Mouse (Mus musculus) forebrain, embryonic 11.5 days (tissue): Measurements from ENCODE around the gene Zfp715. TPM values are rescaled to one million over a fixed set of nuclear protein-coding genes. Genes with fewer than 3 reads are reported as not detected.
"Not testable (repeated sequence)": the region's sequence is repeated elsewhere in the genome, so short reads cannot be mapped to it uniquely, and the experiment has no call there.

ENCODE experiments used
- ATAC-seq: fragments of 200-750 bp; cut with Nextera tagmentation; replicated peaks from 2 replicates; pipeline ENCODE4 v1.8.0; 2017; ENCODE audit warnings: moderate TSS enrichment; ENCODE audit not compliant: low FRiP score
- DNase-seq: peaks from one replicate; pipeline ENCODE4 v3.0.0-alpha.2; 2017; ENCODE audit warnings: low spot score
- H3K27ac ChIP-seq: fragments of 300-500 bp; sonication (generic); 2 replicates; pipeline ENCODE4 v1.5.1; 2014; ENCODE audit warnings: low read depth, low read length
- H3K27me3 ChIP-seq: fragments of 300-500 bp; sonication (generic); 2 replicates; pipeline ENCODE4 v1.6.1; 2014; ENCODE audit warnings: mild to moderate bottlenecking, low read length, mixed read lengths; ENCODE audit not compliant: control insufficient read depth, insufficient read depth
- H3K36me3 ChIP-seq: fragments of 300-500 bp; sonication (generic); 2 replicates; pipeline ENCODE4 v1.6.1; 2014; ENCODE audit warnings: mild to moderate bottlenecking, low read length, moderate library complexity, mixed read lengths; ENCODE audit not compliant: control insufficient read depth, insufficient read depth
- H3K4me1 ChIP-seq: fragments of 300-500 bp; sonication (generic); replicated peaks from 2 replicates; pipeline ENCODE4 v1.6.1; 2014; ENCODE audit warnings: low read length, mixed read lengths; ENCODE audit not compliant: control insufficient read depth, insufficient read depth
- H3K4me2 ChIP-seq: fragments of 300-500 bp; sonication (generic); 2 replicates; pipeline ENCODE4 v1.6.1; 2014; ENCODE audit warnings: low read depth, mild to moderate bottlenecking, low read length, moderate library complexity, mixed read lengths; ENCODE audit not compliant: severe bottlenecking
- H3K4me3 ChIP-seq: fragments of 300-500 bp; sonication (generic); 2 replicates; pipeline ENCODE4 v1.5.1; 2014; ENCODE audit warnings: low read depth, low read length
- H3K9ac ChIP-seq: fragments of 300-500 bp; sonication (generic); 2 replicates; pipeline ENCODE4 v1.6.1; 2014; ENCODE audit warnings: low read length
- H3K9me3 ChIP-seq: fragments of 300-500 bp; sonication (generic); 2 replicates; pipeline ENCODE4 v1.6.1; 2016; ENCODE audit warnings: low read length, mixed read lengths; ENCODE audit not compliant: control insufficient read depth
- WGBS: fragments of 180-500 bp; shearing (Covaris S2); extraction: QIAGEN DNeasy Blood & Tissue Kit; methylation state at CpG from one replicate; pipeline ENCODE4 v1.1.7; 2014; 5-methylcytosine and 5-hydroxymethylcytosine counted together
- polyA plus RNA-seq: library from polyadenylated mRNA; unstranded; fragments of >200 nt; fragmentation: Nextera tagmentation; extraction: Ambion mirVana; gene quantifications from 2 replicates; pipeline ENCODE4 v1.2.1, GENCODE M21; 2014

Gene Zfp715
- polyA plus RNA-seq, result 13.8 and 14.5 TPM in 2 replicates

DNA sequence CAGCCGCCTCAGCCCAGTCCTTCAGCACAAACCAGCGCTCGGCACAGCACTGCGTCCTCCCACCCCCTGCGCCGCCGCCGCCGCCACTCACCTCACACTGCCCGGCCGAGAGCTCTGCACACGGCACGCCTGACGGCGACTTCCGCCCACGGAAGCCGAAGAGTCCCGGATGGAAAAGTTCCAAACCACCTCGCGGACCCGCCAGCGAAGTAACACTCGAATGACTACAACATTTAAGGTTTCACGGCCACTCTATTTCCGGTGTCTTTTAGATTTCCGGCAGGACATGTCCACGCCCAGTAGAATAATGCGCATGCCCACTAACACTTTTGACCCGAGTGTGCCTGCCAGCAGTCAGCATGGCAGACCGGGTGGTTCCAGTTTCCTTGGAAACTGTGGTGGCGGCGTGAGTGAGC lies at the start of gene Zfp715:
Zfp715 (minus strand) TSS at position 282 of the 416 bp plus-strand sequence.
- DNase-seq, result peak; percentile 90
- H3K4me1 ChIP-seq, result no peaks in the 10 kb centered on the region
- H3K27me3 ChIP-seq, result no peaks in the 10 kb centered on the region
- H3K4me3 ChIP-seq, result peak within 1 kb of the TSS; percentile 70
- no peaks in the 10 kb centered on the region for H3K9me3 ChIP-seq
- H3K9ac ChIP-seq, result peak within 1 kb of the TSS; percentile 77
- WGBS, result under 1% methylated on average over 33 of the region's 33 CpGs
- H3K27ac ChIP-seq, result peak within 1 kb of the TSS; percentile 53
- H3K4me2 ChIP-seq, result peak within 1 kb of the TSS; percentile 70
- peak; percentile 95 for ATAC-seq
- no peaks in the 10 kb centered on the region for H3K36me3 ChIP-seq

DNA sequence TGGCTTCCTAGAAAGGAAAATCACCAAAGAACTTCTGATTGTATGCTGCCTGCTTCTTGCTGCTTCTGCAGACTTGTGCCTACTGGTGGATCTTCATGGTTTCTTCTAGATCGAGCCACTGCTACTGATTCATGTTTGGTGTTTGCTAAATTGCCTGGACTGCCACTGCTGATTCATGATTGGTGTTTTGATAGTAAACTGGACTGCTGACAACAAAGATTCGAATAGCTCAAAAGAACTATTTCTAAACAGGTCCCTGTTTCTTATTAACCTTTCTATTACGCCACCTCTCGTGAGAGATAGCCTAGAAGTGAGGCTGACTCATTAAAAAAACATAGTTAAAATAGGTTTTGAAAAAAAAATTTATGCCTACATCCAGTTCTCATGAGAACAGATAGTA lies 48.9 kb upstream of the Zfp715 start:
- Histone ChIP-seq H3K36me3 (no peaks in the 10 kb centered on the region), H3K9ac (no peak overlapping the region), H3K4me2 (no peak overlapping the region), H3K27me3 (no peaks in the 10 kb centered on the region), H3K27ac (no peak overlapping the region), H3K4me3 (no peak overlapping the region), H3K9me3 (no peaks in the 10 kb centered on the region), H3K4me1 (no peaks in the 10 kb centered on the region)
- DNase-seq (no peak), ATAC-seq (no peak)
- WGBS, result 81% methylated on average over 4 of the region's 4 CpGs

DNA sequence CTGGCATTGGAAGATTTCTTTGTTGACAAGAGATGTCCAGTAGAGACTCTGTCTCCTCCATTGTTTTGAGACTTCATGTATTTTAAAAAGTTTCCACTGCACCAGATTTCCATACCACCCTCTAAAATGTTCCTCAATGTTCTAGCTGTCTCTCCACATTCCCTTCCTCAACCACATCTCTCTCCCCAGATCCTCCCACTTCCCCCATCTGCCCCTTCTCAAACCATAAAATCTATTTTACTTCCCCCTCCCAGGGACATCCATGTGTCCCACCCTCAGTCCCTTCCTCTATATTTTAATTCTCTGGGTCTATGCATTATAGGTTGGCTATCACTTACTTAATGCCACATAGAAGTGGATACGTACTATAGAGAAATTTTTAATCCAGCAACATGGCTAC lies 48.3 kb upstream of the Zfp715 start:
- Histone ChIP-seq H3K9ac (no peak overlapping the region), H3K4me2 (no peak overlapping the region), H3K27ac (no peak overlapping the region), H3K36me3 (no peaks in the 10 kb centered on the region), H3K4me3 (no peak overlapping the region), H3K4me1 (no peaks in the 10 kb centered on the region), H3K27me3 (no peaks in the 10 kb centered on the region), H3K9me3 (no peaks in the 10 kb centered on the region)
- ATAC-seq (no peak), DNase-seq (no peak)
- 93% methylated on average over 1 of the region's 1 CpGs for WGBS

DNA sequence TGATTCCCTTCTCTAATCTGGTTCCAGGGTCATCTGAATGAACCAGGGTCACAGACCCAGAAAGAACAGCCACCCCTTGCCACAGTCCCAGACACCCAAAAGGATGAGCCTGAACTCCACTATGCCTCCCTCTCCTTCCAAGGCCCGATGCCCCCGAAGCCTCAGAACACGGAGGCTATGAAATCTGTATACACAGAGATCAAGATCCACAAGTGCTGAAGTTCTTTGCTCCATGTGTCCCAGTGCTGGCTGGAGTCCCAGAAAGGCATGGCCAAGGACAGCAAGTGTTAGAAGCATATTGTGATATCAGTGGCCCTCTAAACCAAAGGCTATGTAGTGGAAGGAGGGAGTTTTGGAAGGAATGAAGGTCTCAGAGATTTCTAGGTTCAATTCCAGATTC lies 45.5 kb upstream of the Zfp715 start:
- Histone ChIP-seq H3K9me3 (no peaks in the 10 kb centered on the region), H3K4me3 (no peak overlapping the region), H3K4me1 (no peaks in the 10 kb centered on the region), H3K36me3 (no peaks in the 10 kb centered on the region), H3K27me3 (no peaks in the 10 kb centered on the region), H3K4me2 (no peak overlapping the region), H3K9ac (no peak overlapping the region), H3K27ac (no peak overlapping the region)
- no peak for ATAC-seq
- DNase-seq, result no peak
- 93% methylated on average over 3 of the region's 3 CpGs for WGBS

DNA sequence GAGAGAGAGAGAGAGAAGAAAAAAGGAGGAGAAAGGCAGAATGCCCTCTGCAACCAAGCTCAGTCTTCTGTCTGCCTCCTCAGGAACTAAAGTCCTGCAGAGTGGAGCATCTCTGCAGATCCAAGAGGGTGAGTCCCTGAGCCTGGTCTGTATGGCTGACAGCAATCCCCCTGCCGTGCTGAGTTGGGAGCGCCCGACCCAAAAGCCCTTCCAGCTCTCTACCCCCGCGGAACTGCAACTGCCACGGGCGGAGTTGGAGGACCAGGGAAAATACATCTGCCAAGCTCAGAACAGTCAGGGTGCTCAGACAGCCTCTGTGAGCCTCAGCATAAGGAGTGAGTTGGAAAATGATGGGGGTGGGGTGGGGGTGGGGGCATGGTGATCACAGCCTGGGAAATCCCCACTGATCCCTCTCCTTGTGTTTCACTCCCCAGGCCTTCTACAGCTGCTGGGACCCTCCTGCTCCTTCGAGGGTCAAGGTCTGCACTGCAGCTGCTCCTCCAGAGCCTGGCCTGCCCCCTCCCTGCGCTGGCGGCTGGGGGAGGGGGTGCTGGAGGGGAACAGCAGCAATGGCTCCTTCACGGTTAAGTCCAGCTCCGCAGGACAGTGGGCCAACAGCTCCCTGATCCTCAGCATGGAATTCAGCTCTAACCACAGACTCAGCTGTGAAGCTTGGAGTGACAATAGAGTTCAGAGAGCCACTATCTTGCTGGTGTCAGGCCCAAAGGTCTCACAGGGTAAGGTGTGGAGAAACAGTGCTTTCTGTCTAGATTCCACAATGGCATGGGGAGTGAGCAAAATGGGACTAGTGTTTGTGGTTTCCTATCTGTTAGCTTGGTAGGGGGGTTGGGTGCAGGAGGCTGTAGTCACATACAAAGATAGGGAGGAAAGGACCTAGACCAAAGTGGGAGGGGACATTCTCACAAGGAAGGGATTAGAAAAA lies 42.1 kb upstream of the Zfp715 start:
- H3K4me3 ChIP-seq, result no peak overlapping the region
- no peaks in the 10 kb centered on the region for H3K27me3 ChIP-seq
- no peak for DNase-seq
- WGBS, result 11% methylated on average over 12 of the region's 12 CpGs
- no peaks in the 10 kb centered on the region for H3K4me1 ChIP-seq
- no peak; the same call in 1 of the 2 replicates for ATAC-seq
- no peaks in the 10 kb centered on the region for H3K9me3 ChIP-seq
- no peak overlapping the region for H3K9ac ChIP-seq
- H3K36me3 ChIP-seq, result no peaks in the 10 kb centered on the region
- no peak overlapping the region for H3K4me2 ChIP-seq
- H3K27ac ChIP-seq, result no peak overlapping the region

DNA sequence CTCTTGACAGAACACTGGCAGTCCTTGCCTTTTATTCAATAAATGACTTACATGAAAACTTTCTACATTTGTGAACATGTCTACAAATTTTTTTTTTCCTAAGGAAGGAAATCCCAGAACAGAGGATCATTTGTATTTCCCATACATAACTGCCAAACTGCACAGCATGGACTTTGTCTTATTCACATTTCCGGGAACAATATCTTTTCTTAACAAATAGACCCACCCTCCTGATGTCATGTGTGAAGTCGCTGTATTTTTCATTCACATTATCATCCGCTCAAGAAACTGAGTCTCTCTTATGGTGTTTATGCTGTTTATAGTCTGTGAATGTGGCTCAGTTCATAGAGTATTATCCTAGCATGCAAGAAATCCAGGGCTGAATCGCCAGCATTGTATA lies 40.7 kb upstream of the Zfp715 start:
- no peak for ATAC-seq
- WGBS, result 90% methylated on average over 4 of the region's 4 CpGs
- Histone ChIP-seq H3K36me3 (no peaks in the 10 kb centered on the region), H3K4me3 (no peak overlapping the region), H3K4me2 (no peak overlapping the region), H3K9me3 (no peaks in the 10 kb centered on the region), H3K4me1 (no peaks in the 10 kb centered on the region), H3K27me3 (no peaks in the 10 kb centered on the region), H3K9ac (no peak overlapping the region), H3K27ac (no peak overlapping the region)
- DNase-seq, result no peak

DNA sequence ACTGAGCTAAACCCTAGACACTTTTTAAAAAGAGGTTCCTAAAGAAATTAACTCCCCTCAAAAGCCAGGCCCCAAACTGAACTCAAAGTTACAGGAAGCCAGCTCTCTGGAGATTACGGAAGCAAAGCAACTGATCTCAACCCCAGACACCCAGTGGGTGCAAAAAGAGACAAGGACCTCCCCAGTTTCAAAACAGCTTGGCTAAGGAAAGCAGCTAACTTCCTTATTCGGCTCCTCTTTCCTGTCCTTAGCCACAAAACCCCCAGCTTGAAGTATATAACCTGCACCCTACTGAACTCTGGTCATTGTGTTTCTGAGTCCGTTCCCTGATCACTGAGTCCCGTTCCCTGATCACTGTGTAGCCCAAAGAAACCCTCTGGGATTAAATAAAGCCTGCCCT lies 40.0 kb upstream of the Zfp715 start:
- no peak overlapping the region for H3K9ac ChIP-seq
- no peaks in the 10 kb centered on the region for H3K9me3 ChIP-seq
- no peaks in the 10 kb centered on the region for H3K4me1 ChIP-seq
- no peak overlapping the region for H3K4me2 ChIP-seq
- ATAC-seq, result no peak
- DNase-seq, result no peak
- 74% methylated on average over 4 of the region's 4 CpGs for WGBS
- no peaks in the 10 kb centered on the region for H3K27me3 ChIP-seq
- no peak overlapping the region for H3K4me3 ChIP-seq
- no peaks in the 10 kb centered on the region for H3K36me3 ChIP-seq
- H3K27ac ChIP-seq, result no peak overlapping the region

DNA sequence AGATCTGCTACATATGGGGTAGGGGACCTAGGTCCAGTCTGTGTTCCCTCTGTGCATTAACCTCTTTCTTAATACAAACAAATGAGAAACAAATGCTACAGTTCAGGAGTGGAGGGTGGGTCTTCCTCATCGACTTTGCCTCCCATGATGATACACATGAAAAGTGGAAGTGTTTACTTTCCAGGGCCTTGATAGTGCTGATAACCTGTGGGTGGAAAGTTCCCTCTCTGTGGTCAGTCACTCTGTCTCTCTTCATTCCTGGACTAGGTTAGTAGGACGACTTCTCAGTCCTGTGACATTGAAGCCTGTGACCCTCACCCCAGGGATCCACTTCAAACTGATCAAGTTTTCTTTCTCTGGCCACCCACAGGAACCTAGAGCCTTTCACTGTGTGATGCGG lies 38.1 kb upstream of the Zfp715 start, which contains the start of gene Siglecf:
Siglecf (plus strand) TSS at position 188 of the 400 bp plus-strand sequence.
- H3K9ac ChIP-seq, result no peak within 1 kb of the TSS
- H3K4me3 ChIP-seq, result no peak within 1 kb of the TSS
- no peak for DNase-seq
- no peaks in the 10 kb centered on the region for H3K27me3 ChIP-seq
- ATAC-seq, result no peak
- H3K27ac ChIP-seq, result no peak within 1 kb of the TSS
- H3K36me3 ChIP-seq, result no peaks in the 10 kb centered on the region
- WGBS, result 73% methylated on average over 3 of the region's 3 CpGs
- H3K9me3 ChIP-seq, result no peaks in the 10 kb centered on the region
- H3K4me1 ChIP-seq, result no peaks in the 10 kb centered on the region
- H3K4me2 ChIP-seq, result no peak within 1 kb of the TSS

DNA sequence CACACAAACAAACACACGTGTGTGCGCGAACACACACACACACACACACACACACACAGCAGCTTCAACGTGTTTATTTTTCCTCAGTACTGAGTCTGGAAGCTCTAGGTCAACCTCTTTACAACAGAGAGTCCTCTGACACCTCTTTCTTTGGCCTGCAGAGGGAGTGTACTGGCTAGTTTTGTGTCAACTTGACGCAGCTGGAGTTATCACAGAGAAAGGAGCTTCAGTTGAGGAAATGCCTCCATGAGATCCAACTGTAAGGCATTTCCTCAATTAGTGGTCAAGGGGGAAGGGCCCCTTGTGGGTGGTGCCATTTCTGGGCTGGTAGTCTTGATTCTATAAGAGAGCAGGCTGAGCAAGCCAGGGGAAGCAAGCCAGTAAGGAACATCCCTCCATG lies 36.5 kb upstream of the Zfp715 start:
- not testable (repeated sequence) for H3K4me3 ChIP-seq, H3K36me3 ChIP-seq, ATAC-seq, H3K4me1 ChIP-seq, H3K4me2 ChIP-seq, H3K9ac ChIP-seq, H3K27me3 ChIP-seq, DNase-seq, H3K9me3 ChIP-seq, H3K27ac ChIP-seq
- 73% methylated on average over 5 of the region's 5 CpGs for WGBS
